Mouse (Mus musculus) liver, embryonic 18 days (tissue): Measurements from ENCODE around the gene Gm12253. TPM values are rescaled to one million over a fixed set of nuclear protein-coding genes. Genes with fewer than 3 reads are reported as not detected.

ENCODE experiments used
- polyA plus RNA-seq: library from polyadenylated mRNA; depleted of rRNA; stranded (reverse); fragments of >200 nt; gene quantifications from 2 replicates; pipeline ENCODE4 v1.2.3, GENCODE M21; 2012; rRNA removed

Gene Gm12253
- polyA plus RNA-seq: not detected in 2 replicates

GRCm38 (mm10) chr11:58432259-58432658, at the start of gene Gm12253:
Gene Gm12253 (plus strand): TSS chr11:58432559.

GRCm38 (mm10) chr11:58420815-58421214, 11.5 kb upstream of the Gm12253 start, which contains the start of gene 1810065E05Rik:
Gene 1810065E05Rik (plus strand): TSS chr11:58421111.

GRCm38 (mm10) chr11:58452759-58453158, 20.4 kb downstream of the Gm12253 start, which contains the start of gene Lypd9:
Gene Lypd9 (minus strand): TSS chr11:58452923.

GRCm38 (mm10) chr11:58462170-58462569, 29.8 kb downstream of the Gm12253 start, which contains the start of gene Olfr30:
Gene Olfr30 (minus strand): TSS chr11:58462270.

Other genes with a start within 250 kb of the Gm12253 start
- gene Igtp, start 233.0 kb upstream of the Gm12253 start, polyA plus RNA-seq: 43.5 and 49.2 TPM in 2 replicates
- 19.0 and 22.2 TPM in 2 replicates for gene Irgm2, start 232.9 kb upstream of the Gm12253 start, polyA plus RNA-seq
- gene 4930438A08Rik, start 157.8 kb upstream of the Gm12253 start, polyA plus RNA-seq: 4.8 and 5.6 TPM in 2 replicates
- gene Zfp692, start 125.5 kb upstream of the Gm12253 start, polyA plus RNA-seq: 11.8 and 14.3 TPM in 2 replicates
- gene Zfp672, start 102.2 kb upstream of the Gm12253 start, polyA plus RNA-seq: 16.4 and 17.9 TPM in 2 replicates
- 7.4 and 8.4 TPM in 2 replicates for gene Sh3bp5l, start 101.8 kb upstream of the Gm12253 start, polyA plus RNA-seq
- 0.41 and 0.99 TPM in 2 replicates for gene Lypd8, start 53.5 kb upstream of the Gm12253 start, polyA plus RNA-seq
- not detected in 2 replicates for gene 1810065E05Rik, start 11.4 kb upstream of the Gm12253 start, polyA plus RNA-seq
- not detected in 2 replicates for gene Lypd9, start 20.4 kb downstream of the Gm12253 start, polyA plus RNA-seq
- not detected in 2 replicates for gene Olfr30, start 29.7 kb downstream of the Gm12253 start, polyA plus RNA-seq
- gene Olfr332, start 60.0 kb downstream of the Gm12253 start, polyA plus RNA-seq: not detected in 2 replicates
- not detected in 2 replicates for gene Olfr331, start 70.0 kb downstream of the Gm12253 start, polyA plus RNA-seq
- gene Olfr330, start 102.3 kb downstream of the Gm12253 start, polyA plus RNA-seq: not detected in 2 replicates
- gene Olfr329-ps, start 113.9 kb downstream of the Gm12253 start, polyA plus RNA-seq: not detected in 2 replicates
- gene Olfr328, start 123.1 kb downstream of the Gm12253 start, polyA plus RNA-seq: not detected in 2 replicates
- gene Olfr224, start 138.0 kb downstream of the Gm12253 start, polyA plus RNA-seq: not detected in 2 replicates
- not detected in 2 replicates for gene Olfr325, start 145.2 kb downstream of the Gm12253 start, polyA plus RNA-seq
- gene Olfr324, start 162.6 kb downstream of the Gm12253 start, polyA plus RNA-seq: not detected in 2 replicates
- gene 2210407C18Rik, start 183.5 kb downstream of the Gm12253 start, polyA plus RNA-seq: 0.07 TPM in 1 of 2 replicates, not detected in the other
- gene Olfr323, start 197.9 kb downstream of the Gm12253 start, polyA plus RNA-seq: not detected in 2 replicates
- 4.9 and 5.5 TPM in 2 replicates for gene Trim58, start 207.9 kb downstream of the Gm12253 start, polyA plus RNA-seq
- gene Olfr322, start 226.2 kb downstream of the Gm12253 start, polyA plus RNA-seq: 0.02 and 0.05 TPM in 2 replicates
- not detected in 2 replicates for gene Olfr320, start 248.5 kb downstream of the Gm12253 start, polyA plus RNA-seq